Mouse (Mus musculus) right cerebral cortex, postnatal 4 days (tissue): Measurements from ENCODE around the gene Zbtb16.

Experiments used
- DNase-seq: peaks from one replicate; pipeline ENCODE4 v3.0.0-alpha.2; 2022

The Zbtb16 gene

GRCm38 (mm10) chr9:48835631-48836565, at the start of gene Zbtb16:
Gene Zbtb16 (minus strand): TSS chr9:48836222.
- DNase-seq = peak; percentile 78

DNA sequence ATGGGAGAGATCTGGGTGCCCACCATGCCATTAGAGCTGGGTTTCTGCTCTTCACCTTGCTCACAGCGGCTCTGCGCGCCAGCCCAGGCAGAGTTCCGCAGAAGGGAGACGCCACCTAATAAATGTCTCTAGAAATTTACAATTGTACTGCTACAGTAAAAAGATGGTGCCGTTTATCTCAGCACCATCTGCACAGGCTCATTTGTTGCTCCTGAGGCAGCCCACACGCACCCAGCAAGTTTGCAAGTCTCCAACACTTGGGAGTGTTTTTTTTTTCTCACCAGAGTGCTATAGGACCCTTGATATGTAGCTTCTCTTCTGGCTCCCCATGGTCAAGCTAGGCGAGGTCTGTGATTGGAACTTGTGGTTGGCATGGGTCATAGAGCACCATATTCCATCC, 36.9 kb upstream of the Zbtb16 start:
- no peak for DNase-seq

GRCm38 (mm10) chr9:48866523-48867121, 30.6 kb upstream of the Zbtb16 start:
- DNase-seq = no peak

- DNase-seq = no peak
These were observed 29.2 kb upstream of the Zbtb16 start for GRCm38 (mm10) chr9:48865235-48865634.

DNA sequence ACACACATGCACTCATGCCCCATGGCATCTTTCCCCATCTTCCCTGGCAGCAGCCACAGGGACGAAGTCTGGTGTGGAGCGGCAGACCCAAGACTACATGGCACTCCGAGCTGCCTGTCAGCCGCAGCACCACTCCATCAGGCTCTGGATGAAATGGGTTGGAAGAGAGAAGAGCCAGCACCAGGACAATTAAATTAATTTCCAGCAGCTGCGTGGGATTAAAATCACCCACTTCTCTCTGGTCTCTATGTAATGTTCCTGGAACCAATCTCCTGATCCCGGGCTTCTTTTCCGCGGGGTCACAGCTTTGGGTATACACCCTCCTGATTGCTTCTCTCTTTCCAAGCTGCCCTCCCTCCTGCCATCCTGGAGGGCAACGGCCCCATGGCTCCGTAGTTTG, 25.5 kb upstream of the Zbtb16 start:
- no peak for DNase-seq

- peak; percentile 53 for DNase-seq
These were observed 24.5 kb upstream of the Zbtb16 start for GRCm38 (mm10) chr9:48860526-48860845.

DNA sequence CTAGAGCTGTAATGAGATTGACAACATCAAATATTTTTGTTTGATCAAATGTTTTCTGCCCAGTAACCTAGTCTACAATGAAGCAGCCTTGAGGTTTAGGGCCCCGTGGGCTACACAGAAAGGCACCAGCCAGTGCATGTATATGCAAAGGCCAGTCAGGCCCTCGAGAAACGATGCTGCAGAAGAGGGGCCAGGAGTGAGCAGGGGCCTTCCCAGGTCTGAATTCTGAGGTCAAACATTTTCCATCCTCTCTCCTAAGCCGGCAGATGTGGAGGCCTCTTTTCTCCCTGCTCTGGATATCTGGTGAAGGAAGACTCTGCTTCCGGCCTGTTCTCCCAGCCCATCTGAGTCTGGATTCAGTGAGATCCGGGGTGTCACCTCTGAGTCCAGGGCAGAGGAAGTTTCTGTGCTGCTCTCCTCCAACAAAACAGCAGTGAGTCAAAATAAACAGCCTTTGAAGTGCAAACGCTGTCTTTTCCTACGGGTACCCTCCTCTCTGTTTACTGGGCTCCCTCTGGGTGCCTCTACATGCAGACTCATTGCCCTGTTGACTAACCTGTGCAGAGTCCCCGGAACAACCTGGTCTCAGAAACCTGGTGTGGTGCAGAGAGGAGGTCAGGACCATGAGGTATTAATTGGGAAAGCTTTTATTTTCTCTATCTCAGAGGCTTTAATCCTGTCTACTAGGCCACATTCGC, 24.0 kb upstream of the Zbtb16 start:
- no peak for DNase-seq

DNA sequence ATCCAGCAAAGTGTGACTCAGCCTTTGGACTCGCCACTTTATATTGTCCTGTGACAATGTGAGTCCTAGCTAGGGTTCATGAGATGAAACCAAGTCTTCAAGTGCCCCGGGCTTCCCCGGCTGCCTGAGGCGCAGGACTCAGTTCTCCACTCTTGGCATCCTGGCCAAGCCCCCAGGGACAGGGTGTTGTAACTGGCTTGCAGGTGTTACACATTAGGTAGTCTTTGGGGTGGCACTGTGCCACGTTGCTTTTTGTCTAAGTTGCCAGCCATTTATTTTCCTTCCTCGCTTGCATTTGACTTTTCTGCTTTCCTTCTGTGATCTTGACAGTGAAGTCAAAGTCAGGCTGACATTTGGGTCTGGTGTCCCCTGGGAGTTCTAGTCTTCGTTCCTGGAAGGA, 21.9 kb upstream of the Zbtb16 start:
- DNase-seq = no peak

DNA sequence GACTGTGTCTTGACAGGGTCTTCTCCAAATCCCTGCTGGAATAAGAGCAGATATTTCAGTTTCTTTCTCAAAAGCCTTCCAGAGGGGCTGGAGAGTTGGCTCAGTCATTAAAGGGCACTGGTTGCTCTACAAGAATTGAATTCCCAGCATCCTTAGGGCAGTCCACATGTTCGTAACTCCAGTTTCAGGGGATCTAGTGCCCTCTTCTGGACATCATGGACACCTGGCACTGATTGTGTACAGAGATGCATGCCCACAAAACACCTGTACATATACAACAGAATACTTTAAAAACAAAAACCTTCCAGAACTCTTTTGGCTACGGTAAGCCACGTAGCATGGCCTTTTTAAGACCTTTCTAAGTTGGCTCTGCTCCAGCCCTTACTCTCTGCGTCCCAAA, 20.2 kb upstream of the Zbtb16 start:
- DNase-seq = no peak

DNA sequence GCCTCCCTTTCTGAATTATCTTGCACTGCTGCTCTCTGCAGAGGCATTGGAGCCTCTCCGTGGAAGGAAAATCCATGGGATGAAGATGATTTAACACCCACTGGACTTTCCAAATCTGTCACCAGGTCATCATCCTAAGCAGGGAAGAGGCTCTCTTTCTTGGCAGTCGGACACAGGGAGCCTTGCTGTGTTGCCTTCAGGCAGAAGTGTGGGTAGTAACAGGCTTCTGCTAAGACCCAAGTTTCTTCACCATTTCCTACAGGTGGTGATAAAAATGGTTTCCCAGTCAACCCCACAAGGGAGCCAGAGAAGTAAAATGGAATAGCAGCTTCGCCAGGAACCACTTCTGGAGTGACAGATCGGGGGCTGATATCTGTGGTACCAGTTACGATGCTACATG, 13.5 kb upstream of the Zbtb16 start:
- no peak for DNase-seq

- no peak for DNase-seq
These were observed 3.5 kb upstream of the Zbtb16 start for GRCm38 (mm10) chr9:48839568-48839967.

- DNase-seq = no peak
These were observed 2.3 kb upstream of the Zbtb16 start for GRCm38 (mm10) chr9:48838346-48838745.

GRCm38 (mm10) chr9:48837181-48837580, 1.2 kb upstream of the Zbtb16 start:
- no peak for DNase-seq

GRCm38 (mm10) chr9:48836566-48836930, 526 bp upstream of the Zbtb16 start:
- DNase-seq = no peak

DNA sequence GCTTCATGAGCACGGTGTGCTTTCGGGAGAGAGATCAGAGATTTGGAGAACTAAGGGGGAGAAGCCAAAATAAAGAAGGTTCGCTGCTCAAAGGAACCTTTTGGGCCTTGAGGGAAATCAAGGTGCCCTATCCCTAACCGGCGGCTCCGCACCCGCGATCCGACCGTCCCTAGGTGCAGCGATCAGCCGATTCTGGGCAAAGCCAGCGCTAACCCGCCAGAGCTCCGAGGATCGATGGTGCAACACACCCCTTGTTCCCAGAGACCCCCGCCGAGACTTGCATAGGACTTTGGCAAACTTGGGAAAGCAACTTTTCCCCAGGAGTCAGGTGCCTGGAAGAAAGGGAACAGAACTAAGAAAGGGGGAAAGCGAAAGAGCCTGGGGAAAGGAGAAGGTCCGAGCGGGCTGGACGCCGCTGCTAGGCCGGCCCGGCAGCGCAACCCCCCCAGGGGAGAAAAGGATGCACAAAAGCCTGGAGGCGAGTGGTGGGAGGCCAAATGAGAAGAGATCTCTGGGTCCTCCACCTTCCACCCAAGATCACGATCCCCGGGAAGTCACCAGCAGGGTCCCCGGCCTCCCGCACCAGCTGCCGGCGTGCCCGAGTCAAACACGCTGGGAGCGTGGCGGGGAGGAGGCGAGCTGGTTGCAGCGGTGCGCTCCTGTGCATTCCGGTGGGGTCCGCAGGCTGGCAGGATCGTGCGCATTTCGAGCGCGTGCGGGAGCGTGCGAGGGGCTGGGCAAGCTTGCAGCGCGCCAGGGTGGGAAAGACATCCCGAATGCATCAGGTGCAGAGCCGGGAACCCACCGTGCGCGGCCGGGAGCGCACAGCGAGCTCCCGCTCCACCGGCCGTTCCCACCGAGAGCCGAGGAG, 1.2 kb downstream of the Zbtb16 start:
- peak; percentile 57 for DNase-seq

GRCm38 (mm10) chr9:48834006-48834405, 2.0 kb downstream of the Zbtb16 start:
- no peak for DNase-seq

DNA sequence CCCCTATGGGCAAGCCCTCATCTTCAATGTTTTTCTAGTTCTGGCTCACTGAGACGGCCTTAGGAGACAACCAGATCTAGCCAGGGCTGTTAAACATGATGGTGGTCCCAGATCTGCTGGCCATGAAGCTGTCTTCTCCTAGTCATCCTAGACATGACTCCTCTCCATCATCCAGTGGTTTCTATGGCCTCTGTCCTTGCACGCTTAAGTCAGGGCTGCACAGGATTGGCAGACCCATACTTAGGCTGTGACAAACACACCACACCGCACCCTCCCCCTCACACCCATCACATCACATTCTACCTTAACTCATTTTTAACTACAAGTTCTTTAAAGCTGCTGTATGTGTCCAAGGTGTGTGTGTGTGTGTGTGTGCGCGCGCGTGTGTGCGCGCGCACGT, 2.5 kb downstream of the Zbtb16 start:
- no peak for DNase-seq

DNA sequence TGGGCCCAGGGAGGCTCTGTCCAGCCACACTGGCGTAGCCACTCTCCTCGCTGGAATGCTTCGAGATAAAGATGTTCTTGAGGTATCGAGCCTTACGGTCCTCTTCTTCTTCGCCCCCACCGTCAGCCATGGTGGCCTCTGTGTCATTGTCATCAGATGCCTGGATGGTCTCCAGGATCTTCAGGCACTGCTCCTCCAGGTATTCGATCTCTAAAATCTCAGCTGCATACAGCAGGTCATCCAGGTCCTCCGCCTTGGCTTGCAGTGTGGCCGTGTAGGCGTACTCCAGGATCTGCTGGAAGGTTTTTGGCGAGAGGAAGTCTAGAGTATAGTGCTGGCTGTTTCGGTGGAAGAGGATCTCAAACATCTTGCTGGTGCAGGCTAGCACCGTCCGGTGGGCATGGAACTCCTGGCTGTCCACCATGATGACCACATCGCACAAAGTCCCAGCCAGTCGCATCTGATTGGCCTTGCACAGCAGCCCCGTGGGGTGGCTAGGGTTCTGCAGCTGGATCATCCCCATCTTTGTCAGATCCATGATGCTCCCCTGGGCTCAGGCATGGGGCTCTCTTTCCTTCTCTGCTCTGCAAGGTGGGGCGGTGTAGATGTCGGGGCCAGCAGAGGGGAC, 3.4 kb downstream of the Zbtb16 start:
- no peak for DNase-seq

DNA sequence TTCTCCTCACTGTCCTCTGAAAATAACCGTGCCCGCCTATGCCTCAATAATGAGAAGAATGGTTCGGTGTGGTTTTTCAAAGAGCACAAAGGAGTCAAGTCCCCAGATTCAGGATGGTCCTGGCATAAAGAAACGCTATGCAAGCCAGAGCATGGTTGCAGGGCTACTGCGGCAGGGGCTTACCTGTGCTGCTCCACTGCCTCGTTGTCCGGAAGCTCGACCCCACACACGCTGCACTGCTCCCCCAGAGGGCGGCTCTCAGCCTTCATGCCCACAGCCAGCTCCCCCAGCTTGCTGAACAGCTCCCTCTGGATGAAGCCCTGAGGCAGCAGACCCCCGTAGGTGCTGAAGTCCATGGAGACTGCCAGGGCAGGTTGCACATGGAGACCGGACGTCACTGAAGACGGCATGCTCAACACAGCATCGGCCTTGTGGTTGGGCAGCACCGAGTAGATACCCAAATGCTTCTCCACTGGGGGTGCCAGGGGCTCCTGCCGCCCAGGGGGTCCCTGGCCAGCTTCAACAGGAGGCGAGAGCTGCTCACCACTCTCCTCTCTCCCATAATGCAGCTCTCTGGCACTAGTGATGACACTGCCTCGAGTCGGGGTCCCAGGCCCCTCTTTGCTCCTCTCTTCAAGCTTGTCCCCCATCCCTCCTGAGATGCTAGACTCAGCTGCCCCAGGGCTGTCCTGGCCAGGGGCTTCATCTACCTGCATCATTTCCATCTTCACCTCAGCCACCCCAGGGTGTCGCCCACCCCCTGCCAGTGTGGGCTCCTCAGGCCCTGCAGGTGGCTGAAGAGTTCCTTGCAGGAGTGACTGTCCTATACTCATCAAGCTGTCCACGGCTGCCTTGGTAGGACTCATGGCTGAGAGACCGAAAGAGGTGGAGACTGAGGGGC, 4.2 kb downstream of the Zbtb16 start:
- no peak for DNase-seq

DNA sequence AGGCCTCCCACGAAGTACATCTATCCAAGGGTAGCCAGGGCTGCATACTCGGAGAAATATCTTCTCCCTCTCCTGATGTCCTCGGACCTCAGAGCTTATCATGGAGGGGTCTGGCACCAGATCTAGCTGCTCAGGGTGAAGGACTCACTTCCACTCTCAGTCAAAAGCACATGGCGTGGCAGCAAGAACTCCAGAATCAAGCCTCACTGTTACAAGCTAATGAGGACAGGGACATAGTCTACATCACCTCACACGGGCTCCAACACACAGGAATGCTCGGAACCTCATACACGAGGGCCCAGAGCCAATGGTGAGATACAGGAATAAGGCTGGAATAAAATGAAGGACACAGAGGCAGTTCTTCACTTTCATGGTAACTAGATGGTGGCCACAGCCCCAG, 7.2 kb downstream of the Zbtb16 start:
- no peak for DNase-seq

DNA sequence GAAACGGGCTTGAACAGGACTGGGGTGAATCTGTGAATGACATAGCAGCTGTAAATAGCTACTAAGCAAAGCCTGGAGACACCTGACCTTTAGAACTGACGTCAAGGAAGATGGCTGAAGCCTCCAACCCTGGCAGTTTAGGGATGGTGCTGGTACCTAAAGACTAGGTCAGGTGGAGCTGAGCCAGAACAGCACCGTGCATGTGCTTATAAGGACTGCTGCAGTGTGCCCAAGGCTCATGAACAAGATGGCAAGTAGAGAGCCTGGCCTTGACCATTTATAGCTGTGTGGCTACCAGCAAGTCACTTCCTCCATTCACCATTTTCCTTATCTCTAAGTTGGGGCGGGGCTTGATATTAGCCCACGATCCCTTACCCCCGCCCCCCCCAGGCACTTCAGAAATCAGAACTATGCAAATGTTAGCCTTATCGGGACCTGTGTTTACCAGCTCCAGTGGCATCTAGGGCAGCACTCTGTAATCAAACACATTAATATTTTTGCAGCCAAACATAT, 9.6 kb downstream of the Zbtb16 start:
- no peak for DNase-seq
